In genomic region chr15:75143735-75144134, GRCm38 (mm10) we compare ENCODE assay signal across 11 mouse cellular contexts. TPM values are rescaled to one million over a fixed set of nuclear protein-coding genes. Genes with fewer than 3 reads are reported as not detected.
A peak's percentile ranks its signal among the peaks of the same experiment; 100 is the strongest.
DNase-seq lines count a peak whose midpoint lies in the region; ATAC-seq lines count a peak whose summit lies in the region.
"Had no signal": no experiment of that assay in that cellular context is flagged by ENCODE, and none has a peak within 500 bp of the region (broad histone marks: within the 10 kb centered on the region; RNA-seq: fewer than 3 reads in every experiment).

No protein-coding gene starts in this region.

- no peak overlapping the region for H3K4me2 ChIP-seq in embryonic facial prominence, embryonic 14.5 days (ENCODE audit: low read depth, low read length)
- H3K4me2 ChIP-seq in midbrain, embryonic 13.5 days (replicated peaks): no peak overlapping the region
- H3K4me2 ChIP-seq in neural tube, embryonic 15.5 days: no peak overlapping the region
- no peak overlapping the region for H3K4me2 ChIP-seq in forebrain, embryonic 16.5 days (ENCODE audit: low read length)

- WGBS in embryonic facial prominence, embryonic 14.5 days: 70% methylated on average over 3 of the region's 3 CpGs
- WGBS in embryonic facial prominence, embryonic 10.5 days: 75% methylated on average over 3 of the region's 3 CpGs
- WGBS in midbrain, embryonic 10.5 days: 59% methylated on average over 3 of the region's 3 CpGs
- 66% methylated on average over 3 of the region's 3 CpGs for WGBS in midbrain, embryonic 13.5 days
- WGBS in neural tube, embryonic 15.5 days: 72% methylated on average over 3 of the region's 3 CpGs
- 70% methylated on average over 3 of the region's 3 CpGs for WGBS in forebrain, embryonic 16.5 days

- H3K9me3 ChIP-seq in embryonic facial prominence, embryonic 14.5 days (ENCODE audit: control insufficient read depth, low read length): no peaks in the 10 kb centered on the region
- H3K9me3 ChIP-seq in embryonic facial prominence, embryonic 10.5 days: no peaks in the 10 kb centered on the region
- H3K9me3 ChIP-seq in midbrain, embryonic 10.5 days (replicated peaks): no peaks in the 10 kb centered on the region
- H3K9me3 ChIP-seq in midbrain, embryonic 13.5 days: no peaks in the 10 kb centered on the region
- no peaks in the 10 kb centered on the region for H3K9me3 ChIP-seq in neural tube, embryonic 15.5 days (replicated peaks)
- H3K9me3 ChIP-seq in forebrain, embryonic 16.5 days (ENCODE audit: control insufficient read depth, low read length): no peaks in the 10 kb centered on the region

- H3K4me3 ChIP-seq in embryonic facial prominence, embryonic 14.5 days (ENCODE audit: low read depth, low read length): no peak overlapping the region
- H3K4me3 ChIP-seq in embryonic facial prominence, embryonic 10.5 days: no peak overlapping the region
- no peak overlapping the region for H3K4me3 ChIP-seq in midbrain, embryonic 10.5 days
- no peak overlapping the region for H3K4me3 ChIP-seq in midbrain, embryonic 13.5 days (replicated peaks)
- H3K4me3 ChIP-seq in neural tube, embryonic 15.5 days (replicated peaks): no peak overlapping the region
- H3K4me3 ChIP-seq in forebrain, embryonic 16.5 days (replicated peaks; ENCODE audit: low read length): no peak overlapping the region
- H3K4me3 ChIP-seq: erythroblast, embryonic 14.5 days had no signal

- ATAC-seq in embryonic facial prominence, embryonic 14.5 days (ENCODE audit: low read depth): no peak
- no peak for ATAC-seq in midbrain, embryonic 13.5 days
- ATAC-seq in common myeloid progenitor, adult 5-6 weeks (replicated peaks; ENCODE audit: low read depth, poor library complexity, severe bottlenecking): peak; percentile 65; the same call in 1 of the 2 replicates
- no peak for ATAC-seq in neural tube, embryonic 15.5 days (ENCODE audit: low FRiP score)
- ATAC-seq in forebrain, embryonic 16.5 days: no peak

- H3K9ac ChIP-seq in embryonic facial prominence, embryonic 14.5 days (ENCODE audit: low read depth, low read length): no peak overlapping the region
- H3K9ac ChIP-seq in midbrain, embryonic 13.5 days (replicated peaks): no peak overlapping the region
- H3K9ac ChIP-seq in neural tube, embryonic 15.5 days (replicated peaks): no peak overlapping the region
- H3K9ac ChIP-seq in forebrain, embryonic 16.5 days (replicated peaks; ENCODE audit: low read depth, low read length): no peak overlapping the region

- no peaks in the 10 kb centered on the region for H3K36me3 ChIP-seq in embryonic facial prominence, embryonic 14.5 days (ENCODE audit: control insufficient read depth, insufficient read depth, low read length)
- no peaks in the 10 kb centered on the region for H3K36me3 ChIP-seq in embryonic facial prominence, embryonic 10.5 days (replicated peaks)
- no peaks in the 10 kb centered on the region for H3K36me3 ChIP-seq in midbrain, embryonic 10.5 days
- H3K36me3 ChIP-seq in midbrain, embryonic 13.5 days: no peaks in the 10 kb centered on the region
- H3K36me3 ChIP-seq in neural tube, embryonic 15.5 days: no peaks in the 10 kb centered on the region
- H3K36me3 ChIP-seq in forebrain, embryonic 16.5 days (ENCODE audit: control insufficient read depth, insufficient read depth): no peaks in the 10 kb centered on the region

- DNase-seq in embryonic facial prominence, embryonic 14.5 days (ENCODE audit: low spot score): peak; percentile 1
- no peak for DNase-seq in embryonic facial prominence, embryonic 10.5 days (ENCODE audit: low spot score)
- DNase-seq in midbrain, embryonic 10.5 days (ENCODE audit: low spot score): peak; percentile 11
- peak; percentile 38 for DNase-seq in thymus, postnatal 25 days

- no peak overlapping the region for H3K27ac ChIP-seq in embryonic facial prominence, embryonic 14.5 days (replicated peaks; ENCODE audit: low read depth, low read length)
- no peak overlapping the region for H3K27ac ChIP-seq in embryonic facial prominence, embryonic 10.5 days (replicated peaks)
- no peak overlapping the region for H3K27ac ChIP-seq in midbrain, embryonic 10.5 days (replicated peaks)
- H3K27ac ChIP-seq in midbrain, embryonic 13.5 days: no peak overlapping the region
- no peak overlapping the region for H3K27ac ChIP-seq in neural tube, embryonic 15.5 days (replicated peaks)
- H3K27ac ChIP-seq in forebrain, embryonic 16.5 days (ENCODE audit: low read length): no peak overlapping the region

- H3K27me3 ChIP-seq in embryonic facial prominence, embryonic 14.5 days (replicated peaks; ENCODE audit: control insufficient read depth, insufficient read depth, low read length): no peaks in the 10 kb centered on the region
- no peaks in the 10 kb centered on the region for H3K27me3 ChIP-seq in embryonic facial prominence, embryonic 10.5 days (replicated peaks; ENCODE audit: low read depth, poor library complexity, severe bottlenecking)
- no peaks in the 10 kb centered on the region for H3K27me3 ChIP-seq in midbrain, embryonic 10.5 days (ENCODE audit: low read depth, poor library complexity, severe bottlenecking)
- H3K27me3 ChIP-seq in midbrain, embryonic 13.5 days: no peaks in the 10 kb centered on the region
- H3K27me3 ChIP-seq in neural tube, embryonic 15.5 days (replicated peaks): no peaks in the 10 kb centered on the region
- no peaks in the 10 kb centered on the region for H3K27me3 ChIP-seq in forebrain, embryonic 16.5 days (replicated peaks; ENCODE audit: control insufficient read depth, insufficient read depth, low read length)

- H3K4me1 ChIP-seq in embryonic facial prominence, embryonic 14.5 days (ENCODE audit: control insufficient read depth, insufficient read depth, low read length): no peaks in the 10 kb centered on the region
- H3K4me1 ChIP-seq in embryonic facial prominence, embryonic 10.5 days: no peaks in the 10 kb centered on the region
- H3K4me1 ChIP-seq in midbrain, embryonic 10.5 days: no peaks in the 10 kb centered on the region
- no peaks in the 10 kb centered on the region for H3K4me1 ChIP-seq in midbrain, embryonic 13.5 days (replicated peaks)
- no peaks in the 10 kb centered on the region for H3K4me1 ChIP-seq in neural tube, embryonic 15.5 days
- H3K4me1 ChIP-seq in forebrain, embryonic 16.5 days (replicated peaks; ENCODE audit: control insufficient read depth, insufficient read depth, low read length): no peaks in the 10 kb centered on the region

RNA-seq across cellular contexts. Expression of gene Ly6g, which starts 11.3 kb away (rescaled TPM):
- polyA plus RNA-seq in embryonic facial prominence, embryonic 14.5 days (2014; fragmentation: Nextera tagmentation; extraction: Ambion mirVana): not detected in 2 replicates
- polyA plus RNA-seq in embryonic facial prominence, embryonic 10.5 days (2016; fragmentation: Nextera tagmentation; extraction: Ambion mirVana): not detected in 2 replicates
- polyA plus RNA-seq in midbrain, embryonic 10.5 days (2016; fragmentation: Nextera tagmentation; extraction: Ambion mirVana): not detected in 2 replicates
- polyA plus RNA-seq in midbrain, embryonic 13.5 days (2015; fragmentation: Nextera tagmentation; extraction: Ambion mirVana): not detected in 2 replicates
- 2.0 TPM in 1 of 2 replicates, not detected in the other for total RNA-seq in common myeloid progenitor, adult 5-6 weeks (2017)
- not detected in 2 replicates for polyA plus RNA-seq in neural tube, embryonic 15.5 days (2015; fragmentation: Nextera tagmentation; extraction: Ambion mirVana)
- not detected in 2 replicates for polyA plus RNA-seq in forebrain, embryonic 16.5 days (2015; fragmentation: Nextera tagmentation; extraction: Ambion mirVana)
- polyA plus RNA-seq: erythroblast, embryonic 14.5 days; large intestine, adult 2 months; lung, embryonic 16.5 days had no signal

RNA-seq across cellular contexts. Expression of gene Ly6c2, which starts 32.0 kb away (rescaled TPM):
- 1.1 and 1.7 TPM in 2 replicates for polyA plus RNA-seq in embryonic facial prominence, embryonic 14.5 days (2014; fragmentation: Nextera tagmentation; extraction: Ambion mirVana)
- not detected in 2 replicates for polyA plus RNA-seq in embryonic facial prominence, embryonic 10.5 days (2016; fragmentation: Nextera tagmentation; extraction: Ambion mirVana)
- not detected in 2 replicates for polyA plus RNA-seq in midbrain, embryonic 10.5 days (2016; fragmentation: Nextera tagmentation; extraction: Ambion mirVana)
- not detected in 2 replicates for polyA plus RNA-seq in midbrain, embryonic 13.5 days (2015; fragmentation: Nextera tagmentation; extraction: Ambion mirVana)
- total RNA-seq in common myeloid progenitor, adult 5-6 weeks (2017): 54.9 and 81.7 TPM in 2 replicates
- 0.72 and 1.8 TPM in 2 replicates for polyA plus RNA-seq in neural tube, embryonic 15.5 days (2015; fragmentation: Nextera tagmentation; extraction: Ambion mirVana)
- 0.44 TPM in 1 of 2 replicates, not detected in the other for polyA plus RNA-seq in forebrain, embryonic 16.5 days (2015; fragmentation: Nextera tagmentation; extraction: Ambion mirVana)
